Mouse (Mus musculus) thymus, adult 2 months (tissue): ENCODE measurements around the gene Chp1. TPM values are rescaled to one million over a fixed set of nuclear protein-coding genes. Genes with fewer than 3 reads are reported as not detected.
"Not testable (repeated sequence)": the region's sequence is repeated elsewhere in the genome, so short reads cannot be mapped to it uniquely, and the experiment has no call there.

Experiments
- DNase-seq: peaks from one replicate; pipeline ENCODE4 v3.0.0; 2021
- H3K27ac ChIP-seq: fragments of 200-500 bp; 2 replicates; pipeline ENCODE4 v1.5.1; 2012; ENCODE audit warnings: low read length, control low read depth; ENCODE audit not compliant: control insufficient read depth, insufficient read depth
- H3K27me3 ChIP-seq: fragments of 200-500 bp; 2 replicates; pipeline ENCODE4 v1.6.1; 2012; ENCODE audit warnings: mild to moderate bottlenecking, low read length, moderate library complexity, mixed read lengths; ENCODE audit not compliant: control insufficient read depth, insufficient read depth
- H3K36me3 ChIP-seq: fragments of 200-500 bp; 2 replicates; pipeline ENCODE4 v1.6.1; 2012; ENCODE audit warnings: mild to moderate bottlenecking, low read length, moderate library complexity; ENCODE audit not compliant: control insufficient read depth, insufficient read depth
- H3K4me1 ChIP-seq: fragments of 200-500 bp; replicated peaks from 2 replicates; pipeline ENCODE4 v1.6.1; 2012; ENCODE audit warnings: low read length; ENCODE audit not compliant: control insufficient read depth, insufficient read depth
- H3K4me3 ChIP-seq: fragments of 200-500 bp; 2 replicates; pipeline ENCODE4 v1.5.1; 2012; ENCODE audit warnings: mild to moderate bottlenecking, low read length, control low read depth, moderate library complexity; ENCODE audit not compliant: control insufficient read depth, insufficient read depth
- CTCF ChIP-seq: fragments of 200-500 bp; IDR thresholded peaks from 2 replicates; pipeline ENCODE4 v1.5.1; 2012; ENCODE audit warnings: mild to moderate bottlenecking, control low read depth, low read length, moderate library complexity, borderline replicate concordance; ENCODE audit not compliant: control insufficient read depth, poor library complexity, insufficient read depth; ENCODE audit errors: extremely low read depth
- POLR2A ChIP-seq: fragments of 200-500 bp; IDR thresholded peaks from 2 replicates; pipeline ENCODE4 v1.6.1; 2012; ENCODE audit warnings: mild to moderate bottlenecking, low read length, control low read depth, moderate library complexity; ENCODE audit not compliant: control insufficient read depth, poor library complexity, insufficient read depth; ENCODE audit errors: extremely low read depth
- WGBS: fragments of 180-500 bp; shearing (Covaris S2); methylation state at CpG from one replicate; pipeline ENCODE4 v1.1.7; 2018; 5-methylcytosine and 5-hydroxymethylcytosine counted together
- polyA plus RNA-seq: library from polyadenylated mRNA; depleted of rRNA; stranded (reverse); fragments of >200 nt; gene quantifications from 2 replicates; pipeline ENCODE4 v1.2.3, GENCODE M21; 2012

The Chp1 gene
- polyA plus RNA-seq, 1 experiment, result 78.5 TPM

GRCm38 (mm10) chr2:119596781-119597330 lies 49.4 kb downstream of the Chp1 start:
- no peaks in the 10 kb centered on the region for H3K4me1 ChIP-seq
- 72% methylated on average over 8 of the region's 8 CpGs for WGBS
- no peak for DNase-seq
- TF ChIP-seq CTCF, result no peak
- no peak for TF ChIP-seq POLR2A
- no peak overlapping the region for H3K27ac ChIP-seq
- H3K36me3 ChIP-seq, result peaks cover 38% of the 10 kb centered on the region
- H3K4me3 ChIP-seq, result no peak overlapping the region
- no peaks in the 10 kb centered on the region for H3K27me3 ChIP-seq

- H3K36me3 ChIP-seq, result peaks cover 59% of the 10 kb centered on the region
These were observed 53.5 kb downstream of the Chp1 start for GRCm38 (mm10) chr2:119601027-119601426.

GRCm38 (mm10) chr2:119601575-119601974 lies 54.1 kb downstream of the Chp1 start:
- peaks cover 56% of the 10 kb centered on the region for H3K36me3 ChIP-seq
- not testable (repeated sequence) for H3K4me3 ChIP-seq, H3K4me1 ChIP-seq, H3K27ac ChIP-seq, H3K27me3 ChIP-seq, DNase-seq
- 79% methylated on average over 3 of the region's 3 CpGs for WGBS

More at GRCm38 (mm10) chr2:119601027-119601426, 53.5 kb downstream of the Chp1 start:
- 97% methylated on average over 4 of the region's 4 CpGs for WGBS
- Histone ChIP-seq H3K27me3 (no peaks in the 10 kb centered on the region), H3K4me3 (no peak overlapping the region), H3K4me1 (no peaks in the 10 kb centered on the region), H3K27ac (no peak overlapping the region)
- no peak for DNase-seq
- TF ChIP-seq CTCF (no peak), POLR2A (no peak)

- no peak overlapping the region for H3K4me3 ChIP-seq
- H3K4me1 ChIP-seq, result no peaks in the 10 kb centered on the region
- 97% methylated on average over 1 of the region's 1 CpGs for WGBS
- TF ChIP-seq POLR2A (no peak), CTCF (no peak)
- H3K36me3 ChIP-seq, result peaks cover 60% of the 10 kb centered on the region
- no peaks in the 10 kb centered on the region for H3K27me3 ChIP-seq
- no peak overlapping the region for H3K27ac ChIP-seq
- DNase-seq, result no peak
These were observed 55.0 kb downstream of the Chp1 start for GRCm38 (mm10) chr2:119602488-119602887.

GRCm38 (mm10) chr2:119603909-119604308 lies 56.4 kb downstream of the Chp1 start:
- WGBS, result 85% methylated on average over 2 of the region's 2 CpGs
- Histone ChIP-seq H3K4me3 (no peak overlapping the region), H3K27ac (no peak overlapping the region), H3K27me3 (no peaks in the 10 kb centered on the region), H3K36me3 (peaks cover 61% of the 10 kb centered on the region), H3K4me1 (no peaks in the 10 kb centered on the region)
- no peak for DNase-seq
- TF ChIP-seq POLR2A (no peak), CTCF (no peak)

- H3K27me3 ChIP-seq, result no peaks in the 10 kb centered on the region
- H3K4me1 ChIP-seq, result no peaks in the 10 kb centered on the region
- H3K27ac ChIP-seq, result no peak overlapping the region
- WGBS, result 90% methylated on average over 6 of the region's 6 CpGs
- TF ChIP-seq CTCF (no peak), POLR2A (no peak)
- peaks cover 54% of the 10 kb centered on the region for H3K36me3 ChIP-seq
- H3K4me3 ChIP-seq, result no peak overlapping the region
- DNase-seq, result no peak
These were observed 58.0 kb downstream of the Chp1 start for GRCm38 (mm10) chr2:119605361-119605973.

- Histone ChIP-seq H3K4me1 (no peaks in the 10 kb centered on the region), H3K4me3 (no peak overlapping the region), H3K27me3 (no peaks in the 10 kb centered on the region), H3K27ac (no peak overlapping the region), H3K36me3 (peaks cover 53% of the 10 kb centered on the region)
- 87% methylated on average over 4 of the region's 4 CpGs for WGBS
- DNase-seq, result no peak
- TF ChIP-seq CTCF (no peak), POLR2A (no peak)
These were observed 59.5 kb downstream of the Chp1 start for GRCm38 (mm10) chr2:119607023-119607422.
